Mouse (Mus musculus): ENCODE measurements around the gene Nrxn2.

Nrxn2 gene

GRCm38 (mm10) chr19:6495714-6496113, 77.2 kb downstream of the Nrxn2 start:
- no peak for DNase-seq

GRCm38 (mm10) chr19:6496462-6497149, 78.1 kb downstream of the Nrxn2 start:
- no peak for DNase-seq

GRCm38 (mm10) chr19:6497150-6497801, 78.7 kb downstream of the Nrxn2 start:
- DNase-seq: peak; percentile 82

- no peak for DNase-seq
Measured at GRCm38 (mm10) chr19:6497803-6498202, 79.3 kb downstream of the Nrxn2 start.

GRCm38 (mm10) chr19:6498350-6499131, 80.0 kb downstream of the Nrxn2 start:
- DNase-seq: no peak

GRCm38 (mm10) chr19:6499860-6500635, 81.5 kb downstream of the Nrxn2 start:
- DNase-seq: no peak

GRCm38 (mm10) chr19:6500636-6501025, 82.1 kb downstream of the Nrxn2 start:
- DNase-seq: no peak

- peak; percentile 75 for DNase-seq
Measured at GRCm38 (mm10) chr19:6502035-6502541, 83.6 kb downstream of the Nrxn2 start.

- no peak for DNase-seq
Measured at GRCm38 (mm10) chr19:6502543-6503319, 84.2 kb downstream of the Nrxn2 start.

GRCm38 (mm10) chr19:6503926-6504655, 85.6 kb downstream of the Nrxn2 start:
- peak; percentile 77 for DNase-seq

GRCm38 (mm10) chr19:6504656-6505045, 86.1 kb downstream of the Nrxn2 start:
- DNase-seq: no peak

- DNase-seq: no peak
Measured at GRCm38 (mm10) chr19:6507393-6507792, 88.9 kb downstream of the Nrxn2 start.

GRCm38 (mm10) chr19:6509881-6510280, 91.3 kb downstream of the Nrxn2 start:
- DNase-seq: no peak

- DNase-seq: no peak
Measured at GRCm38 (mm10) chr19:6510546-6510945, 92.0 kb downstream of the Nrxn2 start.

- DNase-seq: no peak
Measured at GRCm38 (mm10) chr19:6513389-6514139, 95.0 kb downstream of the Nrxn2 start.

GRCm38 (mm10) chr19:6514940-6515339, 96.4 kb downstream of the Nrxn2 start:
- DNase-seq: no peak

GRCm38 (mm10) chr19:6515448-6515847, 96.9 kb downstream of the Nrxn2 start:
- DNase-seq: no peak

GRCm38 (mm10) chr19:6516153-6516552, 97.6 kb downstream of the Nrxn2 start:
- no peak for DNase-seq

- no peak for DNase-seq
Measured at GRCm38 (mm10) chr19:6518601-6519000, 100.1 kb downstream of the Nrxn2 start.

- DNase-seq: no peak
Measured at GRCm38 (mm10) chr19:6519483-6519882, 101.0 kb downstream of the Nrxn2 start.

- no peak for DNase-seq
Measured at GRCm38 (mm10) chr19:6521630-6522029, 103.1 kb downstream of the Nrxn2 start.
